In genomic region chr7:79273738-79274472, GRCm38 (mm10) we compare ENCODE assay signal across 7 mouse cellular contexts. TPM values are rescaled to one million over a fixed set of nuclear protein-coding genes. Genes with fewer than 3 reads are reported as not detected.
DNase-seq lines count a peak whose midpoint lies in the region; ATAC-seq and TF ChIP-seq lines count a peak whose summit lies in the region.

No protein-coding gene starts in this region.

- no peak overlapping the region for H3K27ac ChIP-seq in ES-Bruce4 (ENCODE audit: insufficient read depth, low read length)
- H3K27ac ChIP-seq in hindbrain, embryonic 13.5 days: peak overlapping the region; percentile 92

- WGBS in hindbrain, embryonic 13.5 days: 12% methylated on average over 15 of the region's 15 CpGs

- no peak for ATAC-seq in hindbrain, embryonic 13.5 days (ENCODE audit: low FRiP score)
- ATAC-seq in activated CD4-positive, CD25-positive, alpha-beta regulatory T cell, adult 4 months: no peak

- peak overlapping the region; percentile 47 for H3K9ac ChIP-seq in ES-Bruce4 (ENCODE audit: low read depth, poor library complexity, severe bottlenecking)
- H3K9ac ChIP-seq in hindbrain, embryonic 13.5 days: peak overlapping the region; percentile 91

- TF ChIP-seq CTCF in ES-Bruce4 (IDR thresholded peaks at IDR 0.05; ENCODE audit: low read depth, low read length): no peak

- peak overlapping the region; percentile 91 for H3K4me3 ChIP-seq in ES-Bruce4 (ENCODE audit: low read depth, low read length)
- peak overlapping the region; percentile 86 for H3K4me3 ChIP-seq in erythroblast, embryonic 14.5 days (replicated peaks)
- H3K4me3 ChIP-seq in hindbrain, embryonic 13.5 days: peak overlapping the region; percentile 84

- no peak for TF ChIP-seq EP300 in ES-Bruce4 (IDR thresholded peaks at IDR 0.05; ENCODE audit: insufficient read depth, low read depth, low read length)

- H3K36me3 ChIP-seq in ES-Bruce4 (ENCODE audit: control insufficient read depth, insufficient read depth, low read length, poor library complexity, severe bottlenecking): no peaks in the 10 kb centered on the region
- peaks cover 45% of the 10 kb centered on the region for H3K36me3 ChIP-seq in erythroblast, embryonic 14.5 days (ENCODE audit: control insufficient read depth)
- no peaks in the 10 kb centered on the region for H3K36me3 ChIP-seq in hindbrain, embryonic 13.5 days

- DNase-seq in adrenal gland, adult 2 months: peak; percentile 83
- peak; percentile 43 for DNase-seq in liver
- DNase-seq in ovary, postnatal 14 days (ENCODE audit: low spot score): peak; percentile 31

- peak overlapping the region; percentile 86 for H3K4me2 ChIP-seq in hindbrain, embryonic 13.5 days

- no peaks in the 10 kb centered on the region for H3K27me3 ChIP-seq in ES-Bruce4 (ENCODE audit: control insufficient read depth, insufficient read depth, low read length, poor library complexity, severe bottlenecking)
- no peaks in the 10 kb centered on the region for H3K27me3 ChIP-seq in erythroblast, embryonic 14.5 days (ENCODE audit: control insufficient read depth)
- H3K27me3 ChIP-seq in hindbrain, embryonic 13.5 days: no peaks in the 10 kb centered on the region

- no peaks in the 10 kb centered on the region for H3K9me3 ChIP-seq in ES-Bruce4 (replicated peaks; ENCODE audit: control insufficient read depth, insufficient read depth, low read length, poor library complexity, severe bottlenecking)
- no peaks in the 10 kb centered on the region for H3K9me3 ChIP-seq in erythroblast, embryonic 14.5 days (ENCODE audit: control insufficient read depth, low read length)
- no peaks in the 10 kb centered on the region for H3K9me3 ChIP-seq in hindbrain, embryonic 13.5 days

- TF ChIP-seq POLR2A in ES-Bruce4 (IDR thresholded peaks at IDR 0.05; ENCODE audit: insufficient read depth, low read length): no peak

- H3K4me1 ChIP-seq in ES-Bruce4 (ENCODE audit: control insufficient read depth, insufficient read depth, low read length): peaks cover 17% of the 10 kb centered on the region
- H3K4me1 ChIP-seq in erythroblast, embryonic 14.5 days (ENCODE audit: control insufficient read depth): peaks cover 94% of the 10 kb centered on the region
- peaks cover 52% of the 10 kb centered on the region for H3K4me1 ChIP-seq in hindbrain, embryonic 13.5 days (replicated peaks)

RNA-seq across cellular contexts. Expression of gene Abhd2, which starts 0.9 kb away (rescaled TPM):
- polyA plus RNA-seq in ES-Bruce4 (2011; ENCODE audit: insufficient read depth, insufficient read length, low read depth, missing spikeins): 37.4 and 38.6 TPM in 2 replicates
- total RNA-seq in adrenal gland, adult 2 months (2021): 1,000 to 10,000 TPM; 1,164 to 1,465 TPM
- polyA plus RNA-seq in adrenal gland, adult 2 months (2012; rRNA removed): 187 and 262 TPM in 2 replicates
- 1.0 and 1.6 TPM in 2 replicates for polyA plus RNA-seq in erythroblast, embryonic 14.5 days (2012)
- 17.3 and 19.5 TPM in 2 replicates for polyA plus RNA-seq in hindbrain, embryonic 13.5 days (2015; fragmentation: Nextera tagmentation; extraction: Ambion mirVana)
- polyA plus RNA-seq in activated CD4-positive, CD25-positive, alpha-beta regulatory T cell, adult 4 months (2017; shearing (Covaris generic)): 10 to 100 TPM; 16.9 to 27.7 TPM

Comparison
In these comparisons a context has a peak if more than half of its experiments do, and no peak if none do; other contexts are left out.
1. DNase-seq: peak in every context shown above with its lines; median percentile 83 in adrenal gland, adult 2 months; 43 in liver; 31 in ovary, postnatal 14 days.